Mouse (Mus musculus) embryonic fibroblast, embryonic 13.5 days (primary cell): ENCODE results near the gene Plekhg5.

Source experiments
- CTCF ChIP-seq: IDR thresholded peaks from 2 replicates; pipeline ENCODE4 v1.5.1; 2011; ENCODE audit warnings: mild to moderate bottlenecking, control low read depth, low read length, moderate library complexity, borderline replicate concordance; ENCODE audit not compliant: insufficient read depth
- POLR2A ChIP-seq: IDR thresholded peaks from 2 replicates; pipeline ENCODE4 v1.6.1; 2011; ENCODE audit warnings: low read depth, mild to moderate bottlenecking, control low read depth, low read length, moderate library complexity

DNA sequence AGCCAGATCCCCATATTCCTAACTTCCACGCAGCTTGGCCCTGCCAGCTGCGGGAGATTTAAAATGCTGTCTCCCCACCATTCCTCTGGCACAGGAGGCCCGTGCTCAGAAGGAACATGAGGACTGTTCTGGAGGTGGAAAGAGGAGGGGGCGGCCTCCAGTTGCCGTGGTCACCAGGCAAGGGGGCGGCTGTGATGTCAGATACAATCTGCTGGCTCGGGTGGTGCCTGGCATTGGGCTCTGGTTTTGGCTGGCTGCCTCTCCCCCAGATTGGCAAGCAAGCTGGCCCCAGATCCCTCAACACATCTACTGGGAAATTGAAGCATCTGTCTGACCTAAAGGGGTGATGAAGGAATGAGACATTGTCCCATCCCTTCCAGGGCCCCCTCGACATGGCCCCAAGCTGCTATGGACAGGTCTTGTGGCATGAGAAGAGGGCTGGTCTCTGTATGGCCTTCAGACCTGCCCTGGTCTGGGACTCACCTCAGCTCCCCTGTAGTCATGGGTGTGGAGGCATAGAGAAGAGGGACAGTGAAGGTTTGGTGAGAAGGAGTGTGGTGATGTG lies 16.3 kb downstream of the Plekhg5 start:
- TF ChIP-seq CTCF: no peak
- TF ChIP-seq POLR2A: no peak
